Mouse (Mus musculus) CH12.LX (cell line): ENCODE measurements around the gene Ncbp2. TPM values are rescaled to one million over a fixed set of nuclear protein-coding genes. Genes with fewer than 3 reads are reported as not detected.
A peak's percentile ranks its signal among the peaks of the same experiment; 100 is the strongest.

Source experiments
- DNase-seq: peaks from one replicate; pipeline ENCODE4 v3.0.0-alpha.2; 2013; ENCODE audit errors: extremely low read depth
- H3K27ac ChIP-seq: 2 replicates; pipeline ENCODE4 v1.5.1; 2012; ENCODE audit warnings: low read depth, mild to moderate bottlenecking, control low read depth, moderate library complexity; ENCODE audit not compliant: insufficient read depth
- H3K27me3 ChIP-seq: replicated peaks from 2 replicates; pipeline ENCODE3; 2012; ENCODE audit warnings: inconsistent platforms
- H3K36me3 ChIP-seq, 2 experiments: replicated peaks in 1 of 2; 2 replicates each; pipeline versions ENCODE3 to v1.6.1; 2012; ENCODE audit warnings: inconsistent platforms in 1 of 2, low read length in 1 of 2, mild to moderate bottlenecking in 1 of 2, mixed read lengths in 1 of 2, moderate library complexity in 1 of 2; ENCODE audit not compliant: control insufficient read depth in 1 of 2, insufficient read depth in 1 of 2
- H3K4me1 ChIP-seq, 2 experiments: 2 replicates each; pipeline ENCODE4 v1.6.1; 2012; ENCODE audit warnings: inconsistent platforms in 1 of 2, moderate library complexity in 1 of 2; ENCODE audit not compliant: insufficient read depth in 2 of 2, control insufficient read depth in 1 of 2
- H3K4me2 ChIP-seq: 2 replicates; pipeline ENCODE4 v1.6.1; 2012; ENCODE audit warnings: low read depth, mild to moderate bottlenecking, control low read depth; ENCODE audit not compliant: poor library complexity, insufficient read depth, severe bottlenecking
- H3K4me3 ChIP-seq, 3 experiments: fragments of 150-350 bp in 1 of 3; sonication (generic) in 1 of 3; replicated peaks in 1 of 3; 2 replicates each; pipeline versions ENCODE3 to v1.5.1; 2011 to 2012; ENCODE audit warnings: low read depth in 2 of 3, low read length in 2 of 3, mild to moderate bottlenecking in 2 of 3, moderate library complexity in 2 of 3, control low read depth in 1 of 3, improper control_type of control experiment in 1 of 3, inconsistent platforms in 1 of 3, mixed read lengths in 1 of 3; ENCODE audit not compliant: poor library complexity in 1 of 3
- H3K79me2 ChIP-seq: replicated peaks from 2 replicates; pipeline ENCODE4 v1.6.1; 2012; ENCODE audit warnings: mild to moderate bottlenecking, moderate library complexity; ENCODE audit not compliant: control insufficient read depth, poor library complexity, insufficient read depth, severe bottlenecking; ENCODE audit errors: extremely low read depth
- H3K9ac ChIP-seq: 2 replicates; pipeline ENCODE4 v1.6.1; 2012; ENCODE audit warnings: low read depth, mild to moderate bottlenecking, control low read depth, moderate library complexity; ENCODE audit not compliant: insufficient read depth
- H3K9me3 ChIP-seq: replicated peaks from 2 replicates; pipeline ENCODE3; 2012; ENCODE audit warnings: low read length, inconsistent platforms, mixed read lengths
- BHLHE40 ChIP-seq: IDR thresholded peaks from 2 replicates; pipeline ENCODE4 v1.6.1; 2011; ENCODE audit warnings: mild to moderate bottlenecking, low read depth, low read length, improper control_type of control experiment
- CHD1 ChIP-seq: IDR thresholded peaks from 2 replicates; pipeline ENCODE4 v1.6.1; 2012; ENCODE audit warnings: low read depth, low read length, improper control_type of control experiment, inconsistent platforms
- CHD2 ChIP-seq: IDR thresholded peaks from 2 replicates; pipeline ENCODE4 v1.6.1; 2011; ENCODE audit warnings: low read length, improper control_type of control experiment
- ELF1 ChIP-seq: IDR thresholded peaks from 2 replicates; pipeline ENCODE4 v1.6.1; 2014; ENCODE audit warnings: low read depth, mild to moderate bottlenecking, inconsistent platforms, low read length, improper control_type of control experiment
- GABPA ChIP-seq: IDR thresholded peaks from 2 replicates; pipeline ENCODE4 v1.6.1; 2012; ENCODE audit warnings: low read depth, low read length, improper control_type of control experiment, inconsistent platforms; ENCODE audit not compliant: insufficient replicate concordance
- HCFC1 ChIP-seq: IDR thresholded peaks from 2 replicates; pipeline ENCODE4 v1.6.1; 2012; ENCODE audit warnings: low read depth, mild to moderate bottlenecking, inconsistent platforms, low read length, improper control_type of control experiment
- IRF4 ChIP-seq: IDR thresholded peaks from 2 replicates; pipeline ENCODE4 v1.6.1; 2014; ENCODE audit warnings: low read depth, mild to moderate bottlenecking, inconsistent platforms, low read length, improper control_type of control experiment
- JUN ChIP-seq: IDR thresholded peaks from 2 replicates; pipeline ENCODE4 v1.6.1; 2011; ENCODE audit warnings: low read depth, mild to moderate bottlenecking, low read length, improper control_type of control experiment, moderate library complexity; ENCODE audit not compliant: insufficient read depth
- MYC ChIP-seq: IDR thresholded peaks from 2 replicates; pipeline ENCODE4 v1.6.1; 2011; ENCODE audit warnings: low read depth, mild to moderate bottlenecking, improper control_type of control experiment, low read length
- NELFE ChIP-seq: IDR thresholded peaks from 2 replicates; pipeline ENCODE4 v1.6.1; 2011; ENCODE audit warnings: low read depth, low read length, improper control_type of control experiment
- POLR2A ChIP-seq: IDR thresholded peaks from 2 replicates; pipeline ENCODE4 v1.6.1; 2011; ENCODE audit warnings: low read depth, mild to moderate bottlenecking, improper control_type of control experiment, low read length
- RCOR1 ChIP-seq: conservative IDR thresholded peaks from 2 replicates; pipeline ENCODE4 v1.6.1; 2012; ENCODE audit warnings: low read depth, mild to moderate bottlenecking, inconsistent platforms, low read length, improper control_type of control experiment
- SIN3A ChIP-seq: IDR thresholded peaks from 2 replicates; pipeline ENCODE4 v1.6.1; 2012; ENCODE audit warnings: low read length, improper control_type of control experiment, inconsistent platforms
- SMC3 ChIP-seq: IDR thresholded peaks from 2 replicates; pipeline ENCODE4 v1.6.1; 2011; ENCODE audit warnings: low read depth, low read length, improper control_type of control experiment
- TCF12 ChIP-seq: IDR thresholded peaks from 2 replicates; pipeline ENCODE4 v1.6.1; 2014; ENCODE audit warnings: low read depth, mild to moderate bottlenecking, inconsistent platforms, low read length, improper control_type of control experiment
- USF1 ChIP-seq: IDR thresholded peaks from 2 replicates; pipeline ENCODE4 v1.6.1; 2014; ENCODE audit warnings: low read depth, mild to moderate bottlenecking, inconsistent platforms, low read length, improper control_type of control experiment
- ZKSCAN1 ChIP-seq: IDR thresholded peaks from 2 replicates; pipeline ENCODE4 v1.6.1; 2012; ENCODE audit warnings: low read depth, inconsistent platforms, low read length, improper control_type of control experiment, borderline replicate concordance
- ZNF384 ChIP-seq: IDR thresholded peaks from 2 replicates; pipeline ENCODE4 v1.6.1; 2012; ENCODE audit warnings: low read depth, low read length, improper control_type of control experiment, inconsistent platforms
- dilution Hi-C: fragments of 300-500 bp; cut with MboI; formaldehyde crosslinking; loops from 2 replicates; pipeline ENCODE4 v1.14.3; 2020; ENCODE audit warnings: low sequenced_read_pairs; ENCODE audit not compliant: extremely low pct_unique_long_range_greater_than_20kb, extremely low pct_ligation_motif_present
- in situ Hi-C: fragments of 300-500 bp; cut with MboI; formaldehyde crosslinking; loops from 3 replicates; pipeline ENCODE4 v1.14.3; 2019; ENCODE audit warnings: low sequenced_read_pairs, low pct_ligation_motif_present, low pct_unique_long_range_greater_than_20kb, mixed read lengths
- polyA plus RNA-seq: library from polyadenylated mRNA; unstranded; fragments of >175 nt; gene quantifications from 2 replicates; pipeline ENCODE4 v1.2.1, GENCODE M21; 2012; ENCODE audit warnings: low read depth; ENCODE audit not compliant: insufficient read length
- total RNA-seq, 2 experiments: library from RNA; depleted of rRNA; stranded (reverse); fragments of 300-350 nt in 1 of 2; fragments of >200 nt in 1 of 2; gene quantifications; 2 replicates each; pipeline ENCODE4 v1.2.3; 2012 to 2014

Gene Ncbp2
- total and polyA plus RNA-seq, 3 experiments = 39.1 to 178 (median 85.9) TPM

DNA sequence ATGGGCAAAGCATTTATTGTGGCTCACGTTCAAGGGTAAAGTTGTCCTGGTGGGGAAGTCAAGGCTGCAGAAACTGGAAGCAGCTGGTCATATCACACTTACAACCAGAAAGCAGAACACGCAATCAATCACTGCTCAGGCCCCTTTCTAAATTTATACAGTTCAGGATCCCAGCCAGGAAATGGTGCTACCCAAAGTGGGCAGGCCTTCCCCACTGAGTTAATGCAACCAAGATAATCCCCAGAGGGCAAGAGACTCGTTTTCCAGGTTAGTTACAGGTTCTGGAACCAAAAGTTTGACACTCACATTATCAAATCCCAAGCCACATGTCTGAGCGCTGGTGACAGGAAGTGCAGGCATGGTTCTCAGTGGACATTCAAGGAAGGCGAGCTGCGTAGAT is 9.5 kb upstream of the Ncbp2 start:
- H3K79me2 ChIP-seq = no peaks in the 10 kb centered on the region
- H3K4me1 ChIP-seq = peaks cover 9 to 38% of the 10 kb centered on the region in 2 experiments; a peak in 3 of 4 replicates
- peaks cover 26% of the 10 kb centered on the region for H3K9me3 ChIP-seq
- no peak for TF ChIP-seq SIN3A
- no peak for TF ChIP-seq GABPA
- no peak for TF ChIP-seq CHD1
- no peak for TF ChIP-seq JUN
- TF ChIP-seq RCOR1 = no peak
- no peak for TF ChIP-seq TCF12
- TF ChIP-seq SMC3 = no peak
- no peak for TF ChIP-seq IRF4
- dilution Hi-C loops (no loop called here), in situ Hi-C loops (no loop called here)
- H3K9ac ChIP-seq = no peak overlapping the region
- H3K27ac ChIP-seq = no peak overlapping the region
- no peaks in the 10 kb centered on the region for H3K27me3 ChIP-seq
- H3K36me3 ChIP-seq = peaks cover 0 to 29% of the 10 kb centered on the region in 2 experiments
- H3K4me2 ChIP-seq = no peak overlapping the region
- no peak overlapping the region for H3K4me3 ChIP-seq
- DNase-seq = no peak

DNA sequence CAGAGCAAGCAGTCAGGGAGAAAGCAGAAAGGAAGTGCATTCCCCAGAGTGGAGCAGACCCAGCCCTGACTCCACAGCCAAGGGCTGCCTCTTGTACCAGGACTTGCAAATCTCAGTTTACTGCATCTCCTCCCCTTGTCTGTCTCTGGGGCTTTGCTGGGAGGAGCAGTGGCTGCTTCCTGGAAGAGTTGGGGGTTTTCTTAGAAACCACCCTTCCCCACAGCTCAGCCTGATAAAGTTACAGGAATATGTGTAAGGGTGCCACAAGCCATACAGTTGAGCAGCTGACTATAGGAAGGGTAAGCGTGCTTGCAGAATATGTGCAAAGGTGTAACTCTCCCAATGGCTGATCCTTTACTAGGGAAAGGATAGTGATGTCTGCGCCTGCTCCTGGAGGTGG is 7.7 kb upstream of the Ncbp2 start:
- H3K27me3 ChIP-seq = no peaks in the 10 kb centered on the region
- peaks cover 3 to 28% of the 10 kb centered on the region in 2 experiments for H3K36me3 ChIP-seq
- DNase-seq = peak; percentile 60
- H3K9me3 ChIP-seq = peaks cover 9% of the 10 kb centered on the region
- H3K4me3 ChIP-seq = peak overlapping the region in 1 of 3 experiments; percentile 38
- H3K9ac ChIP-seq = no peak overlapping the region
- peak overlapping the region; percentile 8; the same call in 1 of the 2 replicates for H3K4me2 ChIP-seq
- H3K27ac ChIP-seq = no peak overlapping the region
- in situ Hi-C loops (no loop called here), dilution Hi-C loops (no loop called here)
- H3K79me2 ChIP-seq = no peaks in the 10 kb centered on the region
- peaks cover 9 to 49% of the 10 kb centered on the region in 2 experiments; a peak in 3 of 4 replicates for H3K4me1 ChIP-seq
- TF ChIP-seq NELFE (no peak), CHD2 (no peak; the same call in 1 of the 2 replicates), BHLHE40 (0 out of 2 replicates have a peak, but pooled peaks have one; percentile 20), USF1 (no peak), ZKSCAN1 (no peak), TCF12 (peak; percentile 21; the same call in 1 of the 2 replicates), ZNF384 (no peak), HCFC1 (no peak), ELF1 (peak; percentile 62), MYC (no peak), POLR2A (no peak)
